Mouse (Mus musculus): ENCODE results near the gene Lonp2.

- no peak for TF ChIP-seq POLR2A (IDR thresholded peaks at IDR 0.05; ENCODE audit: insufficient read length, low read depth)
- no peak for TF ChIP-seq POLR2AphosphoS2 (IDR thresholded peaks at IDR 0.05; ENCODE audit: insufficient read length, low read depth)
- no peak for TF ChIP-seq MAX (IDR thresholded peaks at IDR 0.05; ENCODE audit: low read depth)
- no peak for TF ChIP-seq USF1 (IDR thresholded peaks at IDR 0.05; ENCODE audit: low read depth)
- no peak for TF ChIP-seq MYOD1 (IDR thresholded peaks at IDR 0.05; ENCODE audit: control insufficient read depth in 1 of 3, insufficient read length in 2 of 3, low read depth in 2 of 3)
- no peak for TF ChIP-seq E2F4 (IDR thresholded peaks at IDR 0.05; ENCODE audit: insufficient read depth)
- TF ChIP-seq TCF12 (IDR thresholded peaks at IDR 0.05; ENCODE audit: insufficient read depth, poor library complexity, severe bottlenecking), result no peak
- no peak for TF ChIP-seq MYOG (IDR thresholded peaks at IDR 0.05; ENCODE audit: control insufficient read depth in 1 of 3, insufficient read depth in 1 of 3, insufficient read length in 2 of 3, low read depth in 2 of 3)
- no peak for TF ChIP-seq REST (IDR thresholded peaks at IDR 0.05; ENCODE audit: insufficient read depth, insufficient read length)
These were observed 141.8 kb downstream of the Lonp2 start for GRCm38 (mm10) chr8:86765669-86766068.
